Mouse (Mus musculus) urinary bladder, adult 2 months (tissue): ENCODE measurements around the gene Prkar1b. TPM values are rescaled to one million over a fixed set of nuclear protein-coding genes. Genes with fewer than 3 reads are reported as not detected.

ENCODE experiments used
- DNase-seq: peaks from one replicate; pipeline ENCODE4 v3.0.0; 2022; ENCODE audit warnings: low spot score
- polyA plus RNA-seq: library from polyadenylated mRNA; depleted of rRNA; stranded (reverse); fragments of >200 nt; gene quantifications from 2 replicates; pipeline ENCODE4 v1.2.3, GENCODE M21; 2012; rRNA removed

Prkar1b gene
- 15.0 and 17.8 TPM in 2 replicates for polyA plus RNA-seq

DNA sequence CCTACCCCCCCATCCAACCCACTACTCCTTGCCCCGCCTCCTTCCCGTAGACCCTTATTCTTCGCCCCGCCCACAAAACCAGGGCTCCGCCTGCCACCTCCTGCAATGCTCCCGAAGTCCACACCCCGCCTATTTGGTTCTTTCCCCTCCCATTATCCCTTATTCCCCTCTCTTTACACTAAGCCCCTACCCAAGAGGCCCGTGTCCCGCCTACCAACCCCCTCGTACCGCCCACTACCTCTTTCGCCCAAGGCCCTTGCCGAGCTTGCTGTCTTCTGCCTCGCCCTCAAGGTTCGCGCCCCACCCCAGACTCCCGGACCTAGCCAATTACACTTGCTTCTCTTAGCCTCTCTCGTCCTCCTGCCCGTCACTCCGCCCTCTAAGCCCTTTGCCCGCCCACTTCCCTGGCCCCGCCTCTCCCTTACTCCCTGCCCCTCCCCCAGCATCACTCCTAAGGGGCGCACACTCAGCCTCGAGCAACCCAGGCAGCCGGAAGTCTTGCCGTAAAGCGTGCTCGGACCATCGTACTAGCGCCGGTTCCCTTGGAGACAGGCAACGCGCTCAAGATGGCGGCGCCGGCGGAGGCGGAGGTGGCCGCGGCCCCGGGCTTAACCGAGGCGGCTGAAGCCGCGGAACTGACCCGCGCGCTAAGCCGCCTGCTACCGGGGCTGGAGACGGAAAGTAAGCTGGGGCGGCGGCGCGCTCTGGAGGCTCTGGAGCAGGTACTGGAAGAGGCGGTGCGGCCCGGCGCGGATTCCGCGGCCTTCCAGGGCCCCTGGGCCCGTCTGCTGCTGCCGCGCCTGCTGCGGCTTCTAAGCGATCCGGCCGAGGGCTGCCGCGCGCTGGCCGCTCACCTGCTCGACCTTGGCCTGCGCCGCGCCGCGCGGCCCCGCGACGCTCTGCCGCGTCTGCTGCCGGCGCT is at the start of gene Prkar1b, which contains the start of gene Dnaaf5:
Prkar1b (minus strand) TSS at position 321 of the 922 bp plus-strand sequence.
Dnaaf5 (plus strand) TSS at position 543 of the 922 bp plus-strand sequence.
- DNase-seq, result peak; percentile 78

DNA sequence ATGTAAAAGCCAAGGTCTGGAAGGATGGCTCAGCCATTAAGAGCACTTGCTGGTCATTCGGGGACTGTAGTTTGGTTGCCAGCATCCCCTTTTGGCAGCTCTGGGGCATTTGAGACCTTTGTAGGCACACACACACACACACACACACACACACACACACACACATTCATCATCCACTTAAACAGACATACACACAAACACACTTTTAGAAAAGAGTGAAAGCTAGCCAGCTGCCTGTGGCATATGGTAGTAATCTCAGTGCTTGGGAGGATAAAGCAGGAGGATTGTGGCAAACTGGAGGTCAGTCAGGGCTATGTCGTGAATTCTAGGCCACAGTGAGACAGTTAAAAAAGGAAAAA is 49.8 kb upstream of the Prkar1b start:
- DNase-seq, result no peak

DNA sequence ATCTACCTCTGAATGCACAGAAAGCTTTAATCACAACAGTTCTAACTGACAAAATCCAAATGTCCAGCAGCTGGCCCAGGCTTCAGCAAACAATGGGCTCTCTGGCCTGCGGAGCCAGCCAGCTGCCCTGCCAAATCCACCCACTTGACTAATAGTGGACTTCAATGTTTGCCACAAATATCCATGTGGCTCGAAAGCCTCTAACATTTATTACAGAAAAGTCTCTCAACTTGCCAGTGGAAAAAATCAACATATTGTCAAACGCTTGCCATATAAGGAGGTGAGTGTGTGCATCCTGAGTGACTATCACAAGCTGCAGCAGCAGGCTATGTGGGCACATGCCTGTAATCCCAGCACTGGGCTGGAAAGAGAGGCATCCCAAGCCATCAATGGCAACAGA is 49.0 kb upstream of the Prkar1b start:
- no peak for DNase-seq

DNA sequence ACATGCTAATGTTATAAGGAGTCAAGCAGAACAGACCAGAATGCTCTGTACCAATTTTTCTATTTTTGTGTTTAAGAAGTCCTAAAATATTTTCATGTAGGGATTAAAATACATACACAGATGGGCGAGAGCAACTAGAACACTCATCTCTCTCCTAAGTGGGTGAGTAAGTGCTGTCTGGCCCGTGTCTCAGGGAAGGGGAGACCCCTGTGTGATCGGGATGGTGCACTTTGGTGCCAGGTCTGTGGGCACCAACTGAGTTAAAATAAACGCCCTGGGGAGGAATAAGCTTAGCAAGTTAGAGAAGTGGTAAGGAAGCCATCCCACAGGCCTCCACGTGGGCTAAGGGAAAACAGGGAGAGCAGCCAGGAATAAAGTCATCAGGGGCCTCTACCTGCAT is 41.2 kb upstream of the Prkar1b start:
- no peak for DNase-seq

DNA sequence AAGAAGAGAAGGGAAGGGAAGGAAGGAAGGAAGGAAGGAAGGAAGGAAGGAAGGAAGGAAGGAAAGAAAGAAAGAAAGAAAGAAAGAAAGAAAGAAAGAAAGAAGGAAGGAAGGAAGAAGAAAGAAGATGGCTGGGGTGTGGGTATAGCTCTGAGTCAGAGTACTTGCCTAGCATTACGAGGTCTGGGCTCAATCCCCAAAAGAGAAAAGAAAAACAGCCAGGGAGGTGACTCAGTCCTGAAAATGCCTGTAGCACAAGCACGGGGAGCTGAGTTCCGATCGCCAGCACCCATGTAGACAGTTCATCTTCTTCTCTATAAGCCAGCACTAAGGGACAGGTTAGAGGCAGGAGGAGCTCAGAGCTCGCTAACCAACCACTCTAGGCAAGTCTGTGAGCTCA is 39.9 kb upstream of the Prkar1b start:
- DNase-seq, result no peak

DNA sequence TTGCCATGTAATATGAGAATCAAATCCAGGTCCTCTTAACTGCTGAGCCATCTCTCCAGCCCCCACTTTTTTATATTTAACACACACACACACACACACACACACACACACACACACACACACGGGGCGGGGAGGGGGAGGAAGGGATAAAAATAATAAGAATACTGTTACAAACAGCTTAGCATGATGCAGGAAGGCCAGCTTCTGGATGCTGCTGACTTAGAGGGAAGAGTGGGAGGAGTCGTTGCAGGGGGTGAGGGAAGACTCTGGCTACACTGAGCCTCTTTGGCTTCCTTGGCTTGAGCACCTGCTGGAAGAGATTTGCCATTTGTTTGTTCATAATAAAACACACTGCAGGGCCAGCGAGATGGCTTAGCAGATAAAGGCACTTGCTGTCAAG is 35.1 kb upstream of the Prkar1b start:
- DNase-seq, result no peak

DNA sequence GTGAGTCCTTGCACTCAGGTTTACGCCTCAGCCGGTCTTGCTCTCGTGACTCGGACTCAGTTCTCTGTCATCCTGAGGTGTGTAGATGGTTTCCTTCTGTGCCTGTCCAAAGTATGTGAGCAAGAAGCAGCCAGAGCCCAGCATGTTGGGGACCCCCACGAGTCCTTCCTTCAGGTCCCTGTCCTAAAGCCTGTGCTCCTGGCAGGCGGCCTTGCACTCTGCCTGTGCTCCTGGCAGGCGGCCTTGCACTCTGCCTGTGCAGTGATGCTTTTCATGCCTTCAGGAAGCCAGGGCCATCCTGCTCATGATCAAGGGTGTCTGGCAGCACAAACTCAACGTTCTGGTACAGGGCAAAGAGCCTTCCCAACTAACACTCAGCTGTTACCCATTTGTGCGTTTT is 33.8 kb upstream of the Prkar1b start:
- DNase-seq, result no peak

DNA sequence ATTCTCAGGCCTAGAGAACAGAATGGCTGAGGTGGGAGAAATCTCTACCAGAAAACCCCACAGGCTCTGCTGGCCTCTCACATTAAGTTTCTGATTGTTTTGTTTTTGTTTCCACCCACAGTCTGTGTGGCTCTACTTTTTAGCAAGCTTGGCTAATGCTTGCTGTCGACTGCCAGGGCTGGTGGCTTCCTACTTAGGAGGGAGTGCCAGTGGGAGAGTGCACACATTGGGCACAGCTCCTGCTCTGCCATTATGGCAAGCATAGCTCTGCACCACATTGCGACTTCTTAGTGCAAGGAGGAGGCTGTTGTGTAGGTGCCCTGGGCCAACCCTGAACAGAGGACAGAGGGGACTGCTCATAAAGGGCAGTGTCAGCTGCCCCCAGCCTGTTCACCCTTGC is 33.3 kb upstream of the Prkar1b start:
- no peak for DNase-seq

DNA sequence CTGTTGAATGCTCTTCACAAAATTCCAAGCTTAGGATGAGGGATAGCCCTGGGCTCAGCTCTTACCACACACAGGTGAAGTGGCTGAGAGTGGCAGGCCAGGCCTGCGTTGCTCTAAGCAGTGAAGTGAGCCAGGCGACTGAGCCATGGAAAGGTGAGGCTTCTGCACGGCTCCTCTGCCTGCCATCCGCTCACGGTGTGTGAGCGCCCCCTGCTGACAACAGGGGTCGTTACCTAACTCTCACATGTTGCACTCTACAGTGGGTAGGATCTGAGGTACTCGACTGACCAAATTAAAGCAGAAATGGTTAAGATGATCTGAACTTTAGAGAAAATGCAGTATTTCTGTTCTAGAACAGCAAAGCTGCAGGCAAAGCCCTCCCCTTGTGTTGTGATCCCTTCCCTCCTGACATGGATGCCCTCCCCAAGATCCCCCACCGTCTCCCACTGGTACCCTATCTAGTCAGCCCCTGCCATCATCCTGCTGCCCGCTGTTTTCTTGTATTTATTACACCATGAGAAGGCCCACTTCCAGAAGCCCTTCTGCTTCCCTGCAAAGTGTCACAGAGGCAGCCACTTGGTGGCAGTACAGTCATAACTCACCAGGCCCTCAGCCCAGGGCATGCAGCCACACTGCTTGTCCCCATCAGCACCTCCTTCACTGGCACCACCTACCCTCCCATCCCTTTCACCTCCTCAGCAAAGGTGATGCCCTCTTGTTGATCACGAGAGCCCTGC is 29.3 kb upstream of the Prkar1b start:
- peak; percentile 66 for DNase-seq

DNA sequence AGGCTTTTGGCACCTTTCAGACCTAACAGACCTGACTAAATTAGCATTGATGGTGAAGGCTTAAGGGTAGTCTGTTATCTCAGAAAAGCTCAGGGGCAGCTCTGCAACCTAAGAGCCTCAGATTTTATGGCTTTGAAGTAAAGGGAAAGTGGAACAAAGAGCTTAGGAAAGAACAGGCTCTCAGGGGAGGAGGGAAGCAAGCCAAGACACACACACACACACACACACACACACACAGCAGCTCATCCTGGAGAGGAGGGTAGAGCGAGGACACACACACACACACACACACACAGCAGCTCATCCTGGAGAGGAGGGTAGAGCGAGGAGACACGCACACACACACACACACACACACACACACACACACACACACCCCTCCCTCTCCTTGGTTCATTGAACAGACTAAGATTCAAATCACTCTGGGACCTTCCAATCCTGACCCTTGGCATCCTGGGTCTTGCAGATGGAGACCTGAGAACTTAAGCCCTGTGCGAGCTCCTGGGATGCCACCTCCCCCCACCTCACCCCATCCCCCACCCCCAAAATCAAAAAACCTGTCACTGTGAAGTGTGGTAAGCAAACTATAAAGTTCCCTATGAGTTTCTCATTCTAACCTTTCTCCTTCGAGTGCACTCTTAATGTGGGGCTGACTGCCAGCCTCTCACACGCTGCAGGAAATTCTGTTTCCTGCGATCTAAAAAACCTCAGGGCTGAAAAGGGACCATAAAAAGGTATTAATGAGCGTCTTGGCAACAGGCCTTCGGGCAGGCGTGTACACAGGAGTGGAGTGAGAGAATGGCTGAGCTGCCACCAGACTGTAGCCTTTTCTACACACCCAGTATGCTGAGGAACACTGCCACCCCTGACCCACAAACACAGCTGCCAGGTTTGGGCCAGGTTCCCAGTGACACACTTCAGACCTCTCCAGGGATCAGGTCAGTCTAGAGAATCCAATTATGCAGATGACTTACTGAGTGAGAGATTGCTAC is 25.1 kb upstream of the Prkar1b start:
- DNase-seq, result no peak

DNA sequence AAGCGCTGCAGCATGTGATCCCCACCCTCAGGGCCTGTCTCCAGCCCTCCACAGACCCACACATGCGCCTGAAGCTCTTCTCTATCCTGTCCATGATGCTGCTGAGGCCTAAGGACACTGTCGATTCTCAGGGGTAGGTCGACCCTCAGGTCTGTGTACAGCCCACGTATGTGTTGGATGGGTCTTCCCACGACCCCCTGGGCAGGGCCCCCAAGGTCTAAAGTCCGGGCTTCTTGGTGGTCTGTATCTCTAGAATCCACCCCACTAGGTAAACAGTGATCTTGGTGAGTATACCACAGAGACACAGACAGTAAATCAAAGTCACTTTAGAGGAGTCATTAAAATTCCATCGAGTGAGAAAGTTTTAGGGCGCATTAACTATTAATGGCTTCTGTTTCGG is 24.3 kb upstream of the Prkar1b start:
- no peak for DNase-seq

DNA sequence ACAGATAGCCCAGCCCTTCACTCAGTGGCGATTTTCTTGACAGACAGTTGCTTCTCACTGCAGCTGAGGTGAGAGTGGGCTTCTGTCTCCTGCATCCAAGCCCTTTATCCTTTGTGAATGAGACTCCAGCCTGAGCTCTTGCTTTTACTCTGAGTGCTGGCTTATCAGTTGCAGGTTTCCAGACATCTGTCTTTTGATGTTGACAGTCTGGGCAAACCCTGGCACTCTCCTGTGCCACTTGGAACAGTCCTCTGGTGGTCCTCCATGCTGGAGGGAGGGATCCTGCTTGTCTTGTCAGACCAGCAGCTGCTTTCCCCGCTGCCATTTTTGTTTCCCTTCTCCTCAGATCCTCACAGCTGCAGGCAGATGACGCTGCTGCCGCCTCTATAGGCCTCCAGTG is 22.1 kb upstream of the Prkar1b start:
- no peak for DNase-seq

DNA sequence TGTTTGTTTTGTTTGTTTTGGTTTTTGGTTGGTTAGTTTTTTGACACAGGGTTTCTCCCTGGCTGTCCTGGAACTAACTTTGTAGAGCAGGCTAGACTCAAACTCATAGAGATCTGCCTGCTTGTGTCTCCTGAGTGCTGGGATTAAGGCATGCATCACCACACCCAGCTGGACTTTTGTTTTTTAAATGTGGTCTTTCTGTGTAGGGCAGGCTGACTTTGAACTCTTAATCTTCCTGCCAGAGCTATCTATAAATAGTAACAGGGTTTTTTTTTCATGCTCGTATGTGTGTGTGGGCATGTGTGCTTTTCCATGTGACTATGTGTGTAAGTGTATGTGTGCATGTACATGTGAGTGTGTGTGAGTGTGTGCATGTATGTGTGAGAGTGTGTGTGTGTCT is 17.7 kb upstream of the Prkar1b start:
- DNase-seq, result no peak

DNA sequence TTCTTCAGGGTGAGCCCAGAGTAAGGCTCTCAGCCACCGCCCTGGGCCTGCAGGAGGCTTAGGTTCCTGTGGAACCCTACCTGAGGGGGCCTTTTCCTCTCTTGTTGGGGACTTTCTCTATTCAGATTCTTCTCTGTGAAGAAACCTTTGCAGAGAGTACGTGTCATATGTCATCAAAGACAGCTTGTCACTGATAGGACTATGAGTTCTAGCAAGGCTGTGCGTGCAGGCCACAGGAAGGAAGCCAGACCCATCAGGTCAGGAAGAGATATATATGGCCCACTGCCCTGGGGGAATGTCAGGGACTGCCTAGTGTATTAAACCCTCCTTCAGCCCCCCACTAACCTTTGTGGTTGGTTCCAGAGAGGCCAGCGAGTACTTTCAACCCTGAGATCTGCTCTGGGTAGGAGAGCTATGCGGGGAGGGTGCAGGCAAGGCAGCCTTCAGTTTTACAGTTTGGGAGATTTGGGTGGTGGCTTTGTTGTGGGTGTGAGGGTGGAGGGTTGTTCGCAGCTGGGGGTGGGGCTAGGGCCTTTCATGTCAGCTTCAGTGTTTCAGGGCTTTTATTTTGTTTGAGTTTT is 17.1 kb upstream of the Prkar1b start:
- DNase-seq, result no peak

DNA sequence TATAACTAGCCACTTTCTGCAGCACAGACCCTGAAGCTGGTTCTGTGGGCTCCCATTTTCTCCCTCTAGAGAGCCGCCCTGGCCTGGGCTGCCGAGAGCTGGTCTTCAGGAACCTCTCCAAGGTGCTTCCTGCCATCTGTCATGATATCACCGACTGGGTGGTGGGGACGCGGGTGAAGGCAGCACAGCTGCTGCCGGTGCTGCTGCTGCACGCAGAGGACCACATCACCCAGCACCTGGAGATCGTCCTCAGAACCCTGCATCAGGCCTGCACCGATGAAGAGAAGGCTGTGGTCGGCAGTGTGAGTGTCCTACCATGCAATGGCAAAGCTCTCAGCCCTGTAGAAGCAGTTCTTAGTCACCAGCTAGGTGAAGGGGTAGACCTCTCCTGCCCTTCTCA is 11.8 kb upstream of the Prkar1b start:
- DNase-seq, result no peak

DNA sequence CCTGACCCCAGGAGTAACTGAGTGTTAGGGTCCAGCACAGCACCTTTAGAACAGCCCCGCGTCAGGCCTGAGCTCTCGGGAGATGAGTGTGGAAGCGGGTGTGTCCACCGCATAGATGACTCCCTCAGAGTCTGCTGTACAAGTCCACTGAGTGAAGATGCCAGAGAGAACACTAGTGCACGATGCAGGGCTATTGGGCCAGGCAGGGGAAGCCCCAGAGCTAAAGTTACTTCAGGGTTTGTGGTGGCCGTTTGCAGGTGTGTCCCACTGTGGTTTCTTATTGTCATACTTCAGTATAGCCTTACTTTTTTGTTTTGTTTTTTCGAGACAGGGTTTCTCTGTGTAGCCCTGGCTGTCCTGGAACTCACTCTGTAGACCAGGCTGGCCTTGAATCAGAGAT is 11.1 kb upstream of the Prkar1b start:
- no peak for DNase-seq

DNA sequence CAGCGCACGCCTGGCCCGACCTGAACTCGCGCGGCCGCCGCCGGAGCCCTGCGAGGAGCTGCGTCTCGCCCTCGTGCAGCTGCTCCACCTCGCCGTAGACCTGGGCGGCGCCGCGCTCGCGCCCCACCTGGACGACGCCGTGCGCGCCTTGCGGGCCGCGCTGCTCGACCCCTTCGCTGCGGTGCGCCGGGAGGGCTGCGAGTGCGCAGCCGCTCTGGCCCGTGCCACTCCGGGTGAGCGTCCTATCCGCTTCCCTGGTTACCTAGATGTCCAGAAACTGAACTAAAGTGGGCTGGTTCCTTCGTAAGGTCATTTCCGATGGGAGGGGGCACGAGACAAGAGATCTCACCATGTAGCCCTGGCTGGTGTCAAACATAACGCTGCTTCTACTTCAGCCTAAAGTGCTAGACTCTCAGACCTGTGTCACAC is 816 bp upstream of the Prkar1b start:
- no peak for DNase-seq

DNA sequence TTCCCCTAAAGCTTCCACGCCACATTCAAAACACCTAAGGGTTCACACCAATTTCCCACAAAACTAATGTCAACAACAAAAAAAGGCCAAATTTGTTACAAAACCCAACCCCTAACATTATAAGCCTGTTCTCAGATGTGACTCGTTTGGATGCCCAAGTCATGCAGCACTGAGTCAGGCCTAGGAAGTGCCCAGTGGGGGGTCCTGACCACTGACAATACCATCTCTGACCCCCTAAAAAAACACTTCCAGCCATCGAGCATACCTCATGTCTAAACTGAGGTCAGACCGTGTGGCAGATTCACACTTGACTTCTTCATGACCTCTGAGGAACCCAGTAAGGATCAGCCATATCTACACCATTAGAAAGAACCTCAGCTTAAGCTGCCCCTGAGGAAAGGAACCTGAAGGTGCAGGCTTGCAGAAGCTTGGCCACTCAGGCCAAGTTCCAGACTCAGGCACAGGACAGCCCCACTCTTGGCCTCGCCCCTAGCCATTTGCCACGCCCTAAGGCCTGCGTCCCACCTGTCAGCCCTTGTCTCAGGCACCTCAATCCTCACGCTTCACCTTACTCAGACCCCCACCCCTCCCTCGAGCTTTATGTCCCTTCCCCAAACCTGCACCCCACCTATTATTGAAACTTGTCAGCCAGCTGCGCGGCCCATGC is 662 bp downstream of the Prkar1b start:
- peak; percentile 32 for DNase-seq

DNA sequence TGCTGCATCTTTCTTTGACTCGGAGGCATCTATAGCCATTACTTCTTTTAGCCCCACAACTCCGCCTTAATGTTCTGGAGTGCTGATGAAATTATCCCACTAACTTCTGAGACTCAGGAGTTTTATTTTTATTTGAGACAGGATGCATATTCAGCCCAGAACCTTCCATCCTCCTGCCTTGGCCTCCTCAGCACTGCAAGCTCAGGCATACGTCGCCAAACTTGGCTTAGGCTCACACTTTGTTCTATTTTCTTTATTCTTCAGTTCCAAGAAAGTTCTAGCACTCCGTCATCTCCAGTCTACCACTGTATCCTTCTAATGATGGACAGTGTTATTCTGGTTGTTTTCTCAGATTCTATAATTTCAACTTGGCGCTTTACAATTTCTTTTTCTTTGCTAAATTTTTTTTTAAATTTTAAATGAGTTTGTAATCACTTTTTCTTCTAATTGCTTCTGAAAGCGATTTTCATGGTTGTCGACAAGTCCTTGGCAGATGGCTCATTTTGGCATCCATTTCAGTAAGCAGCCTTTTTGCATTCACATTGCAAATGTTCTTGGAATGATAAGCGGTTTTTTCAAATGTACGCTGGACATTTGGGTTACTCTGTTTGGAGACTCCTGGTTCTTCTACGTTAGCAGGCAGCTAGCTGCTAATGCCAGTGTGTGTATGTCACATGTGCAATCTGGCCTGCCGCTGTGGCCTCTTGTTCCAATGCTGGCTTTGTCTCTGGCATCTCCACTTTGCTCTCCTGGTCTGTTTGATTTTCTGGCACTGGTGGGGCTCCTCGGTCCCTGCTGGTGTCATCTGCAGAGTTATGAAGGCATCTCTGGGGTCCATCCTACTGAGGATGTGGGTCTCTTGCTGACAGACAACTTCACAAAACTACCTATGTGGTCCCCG is 2.4 kb downstream of the Prkar1b start:
- no peak for DNase-seq
